ENCODE assay signal across 16 mouse cellular contexts in the genomic region with DNA sequence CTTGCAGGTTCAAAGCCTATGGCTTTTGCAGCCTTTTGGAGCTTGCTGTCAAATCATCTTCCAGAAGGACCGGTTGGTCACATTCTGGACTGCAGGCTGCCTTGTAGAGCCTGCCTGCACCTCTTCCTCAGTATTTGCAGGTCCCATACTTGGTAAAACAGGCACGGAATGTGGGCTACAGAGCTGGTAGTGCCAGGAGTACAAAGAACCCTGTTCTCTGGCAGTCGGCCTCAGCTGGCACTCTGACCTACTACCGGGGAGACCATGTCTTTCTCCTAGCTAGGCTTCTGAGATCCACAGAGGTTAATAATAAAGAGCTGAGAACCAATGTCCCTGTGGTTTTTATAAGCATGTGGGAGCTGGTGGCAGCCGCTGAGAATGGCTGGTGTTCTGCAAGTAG. TPM values are rescaled to one million over a fixed set of nuclear protein-coding genes. Genes with fewer than 3 reads are reported as not detected.
DNase-seq lines count a peak whose midpoint lies in the region; TF ChIP-seq lines count a peak whose summit lies in the region.
"Had no signal": no experiment of that assay in that cellular context is flagged by ENCODE, and none has a peak within 500 bp of the region (broad histone marks: within the 10 kb centered on the region; RNA-seq: fewer than 3 reads in every experiment).

No protein-coding gene starts in this region.

- no peak for TF ChIP-seq CTCF in layer of hippocampus, adult 2 months (conservative IDR thresholded peaks at IDR 0.05)

- H3K4me3 ChIP-seq in layer of hippocampus, adult 2 months, result no peak overlapping the region
- H3K4me3 ChIP-seq: embryonic facial prominence, embryonic 15.5 days; forebrain, embryonic 10.5 days; limb, embryonic 10.5 days; liver, embryonic 13.5 days; lung, embryonic 15.5 days had no signal

- peak; percentile 21 to 32 for DNase-seq in heart, postnatal 10 days
- DNase-seq in heart, adult 9 months (ENCODE audit: low spot score in 2 of 2), result no peak
- DNase-seq in layer of hippocampus, adult 2 months (ENCODE audit: low spot score in 2 of 2), result peak in 1 of 2 experiments; percentile 32
- no peak for DNase-seq in layer of hippocampus, adult 9-10 months (ENCODE audit: low spot score)
- peak; percentile 34 for DNase-seq in Muller cell, postnatal 12 days (ENCODE audit: inconsistent ontology term)
- peak; percentile 39 for DNase-seq in adipocyte (ENCODE audit: low spot score)
- DNase-seq in left cerebral cortex, adult 8-10 months (ENCODE audit: low spot score in 2 of 2), result no peak
- DNase-seq: cerebellum, adult 11 months; cerebellum, postnatal 14 days; embryo, embryonic 11 days; liver, embryonic 13.5 days; thymus, postnatal 14 days had no signal

- 0 out of 2 replicates have a peak overlapping the region, but pooled peaks have one; percentile 14 for H3K27ac ChIP-seq in layer of hippocampus, adult 2 months
- H3K27ac ChIP-seq: embryonic facial prominence, embryonic 15.5 days; forebrain, embryonic 10.5 days; limb, embryonic 10.5 days; liver, embryonic 13.5 days; lung, embryonic 15.5 days had no signal

- intact Hi-C loops in heart, postnatal 10 days (cut with DNase I), result no loop called here

RNA-seq across cellular contexts. Expression of a gene that starts 8.4 kb away (rescaled TPM):
- 100 to 1,000 TPM; 103 TPM for total RNA-seq in heart, postnatal 10 days (2021)
- total RNA-seq in layer of hippocampus, adult 2 months (2021), result 10 to 100 TPM; 26.2 to 28.9 TPM
- total RNA-seq in left cerebral cortex, adult 8-10 months (2022), result 10 to 100 TPM; 25.2 to 32.9 (median 27.3) TPM

Comparison
In these comparisons a context has a peak if more than half of its experiments do, and no peak if none do; other contexts are left out.
1. DNase-seq: peak in heart, postnatal 10 days (2 of 2), Muller cell, postnatal 12 days (single experiment) and adipocyte (single experiment); none in heart, adult 9 months (0 of 2), layer of hippocampus, adult 9-10 months (single experiment) and left cerebral cortex, adult 8-10 months (0 of 2).